Mouse (Mus musculus) olfactory bulb, adult 2 months (tissue): ENCODE results near the gene Prr18.

Source experiments
- CTCF ChIP-seq: fragments of 200-500 bp; IDR thresholded peaks from 2 replicates; pipeline ENCODE4 v1.5.1; 2012; ENCODE audit warnings: low read depth, mild to moderate bottlenecking, low read length, moderate library complexity; ENCODE audit not compliant: insufficient read depth
- POLR2A ChIP-seq: fragments of 200-500 bp; IDR thresholded peaks from 2 replicates; pipeline ENCODE4 v1.6.1; 2012; ENCODE audit warnings: mild to moderate bottlenecking, low read depth, low read length, moderate library complexity; ENCODE audit not compliant: insufficient read depth

DNA sequence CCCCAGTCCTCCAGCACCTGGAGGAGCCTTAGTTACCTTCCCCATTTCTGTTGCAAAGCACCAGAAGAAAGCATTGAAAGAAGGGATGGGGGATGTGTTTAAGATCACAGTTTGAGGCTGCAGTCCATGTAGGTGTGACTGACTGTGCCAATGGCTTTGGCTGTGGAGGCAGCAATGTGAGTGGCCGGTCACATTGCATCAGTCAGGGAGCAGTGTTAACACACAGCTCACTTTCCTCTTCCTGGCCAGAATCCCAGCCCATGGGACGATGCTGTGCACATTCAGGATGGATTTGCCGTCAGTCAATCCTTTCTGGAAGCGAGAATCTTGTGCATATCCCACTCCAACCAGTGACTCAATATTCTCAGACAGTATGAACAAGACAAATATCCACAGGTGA, 11.7 kb downstream of the Prr18 start:
- TF ChIP-seq CTCF (no peak), POLR2A (no peak)
